Comparison of ENCODE assay signal across 9 mouse cellular contexts in genomic region chr9:103302666-103303065, GRCm38 (mm10). TPM values are rescaled to one million over a fixed set of nuclear protein-coding genes. Genes with fewer than 3 reads are reported as not detected.
DNase-seq lines count a peak whose midpoint lies in the region; ATAC-seq and TF ChIP-seq lines count a peak whose summit lies in the region.
"Had no signal": no experiment of that assay in that cellular context is flagged by ENCODE, and none has a peak within 500 bp of the region (broad histone marks: within the 10 kb centered on the region; RNA-seq: fewer than 3 reads in every experiment).

No protein-coding gene starts in this region.

- no peak overlapping the region for H3K9ac ChIP-seq in heart, postnatal 0 days (replicated peaks; ENCODE audit: low read depth, low read length)
- H3K9ac ChIP-seq: embryonic facial prominence, embryonic 13.5 days had no signal

- no peak overlapping the region for H3K27ac ChIP-seq in heart, postnatal 0 days (ENCODE audit: low read depth)
- H3K27ac ChIP-seq in left cerebral cortex, adult 2 months: no peak overlapping the region
- H3K27ac ChIP-seq: embryonic facial prominence, embryonic 13.5 days had no signal

- H3K4me2 ChIP-seq in heart, postnatal 0 days (ENCODE audit: low read depth, low read length): no peak overlapping the region
- H3K4me2 ChIP-seq: embryonic facial prominence, embryonic 13.5 days had no signal

- H3K9me3 ChIP-seq in heart, postnatal 0 days (replicated peaks; ENCODE audit: control insufficient read depth, low read length): no peaks in the 10 kb centered on the region
- H3K9me3 ChIP-seq: embryonic facial prominence, embryonic 13.5 days had no signal

- H3K27me3 ChIP-seq in heart, postnatal 0 days (ENCODE audit: control insufficient read depth, insufficient read depth, low read length): no peaks in the 10 kb centered on the region
- no peaks in the 10 kb centered on the region for H3K27me3 ChIP-seq in splenic B cell, adult 2 months (ENCODE audit: control insufficient read depth, insufficient read depth, low read length, poor library complexity, severe bottlenecking)
- H3K27me3 ChIP-seq: embryonic facial prominence, embryonic 13.5 days had no signal

- peaks cover 15% of the 10 kb centered on the region for H3K4me1 ChIP-seq in heart, postnatal 0 days (ENCODE audit: control insufficient read depth, insufficient read depth)

- TF ChIP-seq CTCF in heart, postnatal 0 days (IDR thresholded peaks at IDR 0.05; ENCODE audit: low read depth): peak; percentile 84
- peak; percentile 87 for TF ChIP-seq CTCF in left cerebral cortex, adult 2 months (IDR thresholded peaks at IDR 0.05)

- intact Hi-C loops in left cerebral cortex, adult 2 months (cut with DNase I): loop anchor here (1.0 to 10.0 kb wide), 3 partner anchors 77 to 388 kb away; no protein-coding TSS in a partner anchor

- ATAC-seq in heart, postnatal 0 days (ENCODE audit: insufficient read depth, low read depth): no peak
- ATAC-seq in hematopoietic stem cell, adult 5-6 weeks (replicated peaks in 1 of 2; ENCODE audit: insufficient read depth in 1 of 2, low FRiP score in 2 of 2, low TSS enrichment in 1 of 2, low read depth in 1 of 2, poor library complexity in 2 of 2, severe bottlenecking in 2 of 2): peak; percentile 54 to 63

- 42% methylated on average over 3 of the region's 3 CpGs for WGBS in heart, postnatal 0 days

- H3K36me3 ChIP-seq in heart, postnatal 0 days (replicated peaks; ENCODE audit: control insufficient read depth, insufficient read depth, low read length): 0 out of 2 replicates have a peak, but pooled peaks cover 4% of the 10 kb centered on the region
- no peaks in the 10 kb centered on the region for H3K36me3 ChIP-seq in splenic B cell, adult 2 months (ENCODE audit: control insufficient read depth, insufficient read depth, low read length, poor library complexity, severe bottlenecking)
- H3K36me3 ChIP-seq: embryonic facial prominence, embryonic 13.5 days had no signal

- no peak for TF ChIP-seq EP300 in heart, postnatal 0 days (IDR thresholded peaks at IDR 0.05; ENCODE audit: low read depth)

- peak; percentile 46 for DNase-seq in heart, postnatal 0 days (ENCODE audit: low spot score)
- no peak for DNase-seq in heart, adult 11 months
- DNase-seq in ZHBTc4 (ENCODE audit: low read depth, low spot score): peak; percentile 73
- DNase-seq in embryo, embryonic 10 days (ENCODE audit: low spot score): peak; percentile 65
- DNase-seq in left cerebral cortex, adult 2 months (ENCODE audit: extremely low spot score in 1 of 2, low spot score in 2 of 2): peak; percentile 55 to 60
- peak; percentile 70 for DNase-seq in mesoderm, embryonic 11.5 days (ENCODE audit: low read depth, low spot score)
- peak; percentile 71 for DNase-seq in splenic B cell, adult 2 months (ENCODE audit: low read depth, low spot score)

- no peak overlapping the region for H3K4me3 ChIP-seq in heart, postnatal 0 days (ENCODE audit: low read depth, low read length)
- H3K4me3 ChIP-seq in left cerebral cortex, adult 2 months: no peak overlapping the region
- H3K4me3 ChIP-seq: embryonic facial prominence, embryonic 13.5 days had no signal

RNA-seq across cellular contexts. Expression of gene 1300017J02Rik, which starts 2.2 kb away (rescaled TPM):
- not detected in 2 replicates for total RNA-seq in heart, postnatal 0 days (2014; rRNA removed; ENCODE audit: low replicate concordance)
- 1.3 and 1.4 TPM in 2 replicates for polyA plus RNA-seq in heart, postnatal 0 days (2015; fragmentation: Nextera tagmentation; extraction: Ambion mirVana)
- total RNA-seq in hematopoietic stem cell, adult 5-6 weeks (2017): 1.8 TPM in 1 of 2 replicates, not detected in the other
- total RNA-seq in left cerebral cortex, adult 2 months (2021): not detected

RNA-seq across cellular contexts. Expression of gene Topbp1, which starts 2.3 kb away (rescaled TPM):
- 29.7 and 33.9 TPM in 2 replicates for total RNA-seq in heart, postnatal 0 days (2014; rRNA removed; ENCODE audit: low replicate concordance)
- polyA plus RNA-seq in heart, postnatal 0 days (2015; fragmentation: Nextera tagmentation; extraction: Ambion mirVana): 14.2 and 15.0 TPM in 2 replicates
- 187 and 235 TPM in 2 replicates for total RNA-seq in hematopoietic stem cell, adult 5-6 weeks (2017)
- total RNA-seq in left cerebral cortex, adult 2 months (2021): 10 to 100 TPM; 20.0 to 23.1 TPM
